Mouse (Mus musculus): ENCODE measurements around the gene 3425401B19Rik. TPM values are rescaled to one million over a fixed set of nuclear protein-coding genes. Genes with fewer than 3 reads are reported as not detected.

The 3425401B19Rik gene
- polyA plus RNA-seq, 1 experiment from 2014 or later: 0.06 TPM

DNA sequence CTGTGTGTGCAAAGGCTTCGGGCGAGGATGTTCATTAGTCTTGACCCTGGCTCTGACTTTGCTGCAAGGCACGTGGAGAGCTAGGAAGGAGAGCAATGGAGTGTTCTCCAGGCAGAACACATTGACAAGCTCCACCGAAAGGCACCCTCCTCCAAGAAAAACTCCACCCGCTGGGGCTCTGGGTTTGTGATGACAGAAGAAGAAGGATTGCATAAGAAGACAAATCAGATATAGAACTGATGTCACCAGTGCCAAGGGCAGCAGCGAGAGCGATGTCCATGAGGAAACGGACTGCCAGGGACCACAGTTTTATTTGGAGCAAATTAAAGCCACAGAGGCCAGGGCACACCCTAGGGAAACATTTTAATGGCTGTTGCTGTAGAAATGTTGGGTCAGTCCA, 12.7 kb upstream of the 3425401B19Rik start:
- no peaks in the 10 kb centered on the region for H3K9me3 ChIP-seq
- H3K27me3 ChIP-seq: no peaks in the 10 kb centered on the region
- H3K4me3 ChIP-seq: no peak overlapping the region
- ATAC-seq (ENCODE audit: low FRiP score, low read depth): no peak
- H3K36me3 ChIP-seq: no peaks in the 10 kb centered on the region
- H3K4me1 ChIP-seq: 0 out of 2 replicates have a peak, but pooled peaks cover 2% of the 10 kb centered on the region
- H3K4me2 ChIP-seq (replicated peaks): no peak overlapping the region
- WGBS: 89% methylated on average over 8 of the region's 8 CpGs
- no peak overlapping the region for H3K27ac ChIP-seq (replicated peaks)
- no peak overlapping the region for H3K9ac ChIP-seq (replicated peaks)

GRCm38 (mm10) chr14:32696344-32696743, 11.3 kb upstream of the 3425401B19Rik start:
- Histone ChIP-seq H3K9me3 (no peaks in the 10 kb centered on the region), H3K27ac (replicated peaks) (no peak overlapping the region), H3K36me3 (no peaks in the 10 kb centered on the region), H3K27me3 (no peaks in the 10 kb centered on the region), H3K4me1 (0 out of 2 replicates have a peak, but pooled peaks cover 2% of the 10 kb centered on the region), H3K4me2 (replicated peaks) (no peak overlapping the region), H3K4me3 (no peak overlapping the region), H3K9ac (replicated peaks) (no peak overlapping the region)
- ATAC-seq (ENCODE audit: low FRiP score, low read depth): no peak
- WGBS: 86% methylated on average over 2 of the region's 2 CpGs

DNA sequence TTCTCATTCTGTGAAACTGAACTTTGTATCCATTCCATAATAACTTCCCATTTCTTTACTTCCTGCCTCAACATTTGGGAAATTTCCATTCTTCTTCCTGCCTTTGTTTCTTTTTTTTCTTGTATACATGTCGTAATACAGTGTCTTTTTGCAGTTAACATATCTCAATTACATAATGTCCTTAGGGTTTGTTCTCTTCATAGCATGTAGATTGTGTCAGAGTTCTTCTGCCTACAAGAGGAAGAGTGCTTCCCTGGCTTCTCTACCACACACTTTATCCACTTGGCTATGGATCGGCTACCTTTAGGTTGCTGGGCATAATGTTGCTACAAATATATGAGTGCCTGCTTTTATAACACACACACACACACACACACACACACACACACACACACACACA, 10.8 kb upstream of the 3425401B19Rik start:
- Histone ChIP-seq H3K4me2 (replicated peaks) (no peak overlapping the region), H3K4me1 (0 out of 2 replicates have a peak, but pooled peaks cover 2% of the 10 kb centered on the region), H3K9ac (replicated peaks) (no peak overlapping the region), H3K36me3 (no peaks in the 10 kb centered on the region), H3K9me3 (no peaks in the 10 kb centered on the region), H3K4me3 (no peak overlapping the region), H3K27me3 (no peaks in the 10 kb centered on the region), H3K27ac (replicated peaks) (no peak overlapping the region)
- no peak for ATAC-seq (ENCODE audit: low FRiP score, low read depth)
- WGBS: 92% methylated on average over 2 of the region's 2 CpGs

DNA sequence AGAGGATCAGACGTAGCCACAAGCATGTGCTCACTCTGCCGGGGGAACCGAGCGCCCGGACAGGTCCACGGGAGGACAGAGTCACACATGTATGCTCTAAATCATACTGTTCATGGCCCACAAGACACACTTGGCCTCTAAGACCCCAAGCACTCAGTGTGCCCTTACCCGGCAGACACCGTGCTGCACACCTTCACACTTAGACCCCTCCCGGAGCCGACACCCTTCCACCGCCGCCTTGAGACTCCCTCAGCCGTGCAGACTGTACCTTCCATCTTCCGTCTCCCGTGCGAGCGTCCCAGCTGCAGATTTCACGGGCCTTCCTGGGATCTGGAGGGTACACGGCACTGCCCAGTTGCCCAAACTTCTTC, 373 bp downstream of the 3425401B19Rik start:
- H3K36me3 ChIP-seq: no peaks in the 10 kb centered on the region
- H3K27ac ChIP-seq (replicated peaks): no peak overlapping the region
- 84% methylated on average over 19 of the region's 19 CpGs for WGBS
- H3K4me2 ChIP-seq (replicated peaks): no peak overlapping the region
- peaks cover 10% of the 10 kb centered on the region; the same call in 1 of the 2 replicates for H3K27me3 ChIP-seq
- no peak overlapping the region for H3K4me3 ChIP-seq
- H3K9ac ChIP-seq (replicated peaks): no peak overlapping the region
- no peaks in the 10 kb centered on the region for H3K9me3 ChIP-seq
- no peak for ATAC-seq (ENCODE audit: low FRiP score, low read depth)
- peaks cover 11% of the 10 kb centered on the region for H3K4me1 ChIP-seq

GRCm38 (mm10) chr14:32683982-32684734, 935 bp downstream of the 3425401B19Rik start:
- WGBS: 56% methylated on average over 19 of the region's 19 CpGs
- Histone ChIP-seq H3K9me3 (no peaks in the 10 kb centered on the region), H3K36me3 (no peaks in the 10 kb centered on the region), H3K4me3 (no peak overlapping the region), H3K9ac (replicated peaks) (no peak overlapping the region), H3K4me2 (replicated peaks) (no peak overlapping the region), H3K4me1 (peaks cover 11% of the 10 kb centered on the region), H3K27me3 (peaks cover 10% of the 10 kb centered on the region; the same call in 1 of the 2 replicates), H3K27ac (replicated peaks) (0 out of 2 replicates have a peak overlapping the region, but pooled peaks have one; percentile 3)
- ATAC-seq (ENCODE audit: low FRiP score, low read depth): no peak

DNA sequence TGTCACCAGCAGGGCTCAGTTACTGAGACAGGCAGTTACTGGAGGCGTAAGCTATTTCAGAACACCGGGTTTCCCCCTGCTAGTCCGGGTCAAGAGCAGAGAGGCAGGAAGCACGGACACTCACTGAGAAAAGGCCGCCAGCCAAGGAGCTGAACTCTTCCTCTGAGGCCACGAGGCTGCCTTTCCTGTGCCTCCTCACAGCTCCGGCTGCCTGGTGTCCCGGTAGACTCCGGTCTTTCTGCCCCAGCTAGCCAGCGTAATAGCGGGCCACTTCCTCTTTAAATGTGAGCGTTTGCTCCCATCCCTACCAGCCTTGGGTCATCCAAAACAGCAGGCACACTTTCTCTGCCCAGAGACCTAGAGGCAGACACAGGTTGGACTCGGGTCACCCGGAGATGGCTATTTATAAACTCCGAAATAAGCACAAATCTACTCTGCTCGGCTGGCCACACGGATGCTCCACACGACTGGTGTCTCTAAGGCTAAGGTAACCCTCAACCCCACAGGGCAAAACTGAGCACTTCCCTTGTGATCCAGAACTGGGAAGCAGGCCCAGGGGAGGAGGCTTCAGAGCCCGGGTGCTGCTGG, 1.7 kb downstream of the 3425401B19Rik start:
- no peak for ATAC-seq (ENCODE audit: low FRiP score, low read depth)
- 63% methylated on average over 19 of the region's 19 CpGs for WGBS
- H3K27me3 ChIP-seq: peaks cover 14% of the 10 kb centered on the region
- H3K27ac ChIP-seq (replicated peaks): 0 out of 2 replicates have a peak overlapping the region, but pooled peaks have one; percentile 3
- no peak overlapping the region for H3K4me3 ChIP-seq
- peaks cover 11% of the 10 kb centered on the region for H3K4me1 ChIP-seq
- no peaks in the 10 kb centered on the region for H3K9me3 ChIP-seq
- no peaks in the 10 kb centered on the region for H3K36me3 ChIP-seq
- no peak overlapping the region for H3K9ac ChIP-seq (replicated peaks)
- H3K4me2 ChIP-seq (replicated peaks): no peak overlapping the region

DNA sequence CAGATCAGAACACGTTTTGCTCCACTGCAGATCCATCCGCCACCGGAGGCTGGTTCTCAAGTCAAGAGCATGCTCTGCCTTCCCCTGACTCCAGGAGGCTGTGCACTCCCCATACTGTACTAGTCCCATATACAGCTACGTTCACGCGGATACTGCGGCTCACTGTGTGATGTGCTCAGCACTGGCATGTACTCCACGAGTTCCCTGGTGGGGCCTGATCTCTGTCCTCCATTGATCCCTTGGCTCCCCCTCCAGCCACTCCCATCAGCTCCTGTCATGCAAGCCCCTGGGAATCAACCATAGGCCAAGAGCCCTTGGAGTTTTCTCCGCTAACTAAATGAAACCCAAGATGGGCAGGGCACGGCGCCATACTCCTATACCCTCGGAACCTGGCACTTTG, 2.6 kb downstream of the 3425401B19Rik start:
- peaks cover 11% of the 10 kb centered on the region for H3K4me1 ChIP-seq
- no peak overlapping the region for H3K27ac ChIP-seq (replicated peaks)
- no peak overlapping the region for H3K4me3 ChIP-seq
- peaks cover 17% of the 10 kb centered on the region for H3K27me3 ChIP-seq
- H3K36me3 ChIP-seq: no peaks in the 10 kb centered on the region
- whole genome bisulfite sequencing: 92% methylated on average over 12 of the region's 12 CpGs
- H3K4me2 ChIP-seq (replicated peaks): no peak overlapping the region
- no peak for ATAC-seq (ENCODE audit: low FRiP score, low read depth)
- no peak overlapping the region for H3K9ac ChIP-seq (replicated peaks)
- no peaks in the 10 kb centered on the region for H3K9me3 ChIP-seq

DNA sequence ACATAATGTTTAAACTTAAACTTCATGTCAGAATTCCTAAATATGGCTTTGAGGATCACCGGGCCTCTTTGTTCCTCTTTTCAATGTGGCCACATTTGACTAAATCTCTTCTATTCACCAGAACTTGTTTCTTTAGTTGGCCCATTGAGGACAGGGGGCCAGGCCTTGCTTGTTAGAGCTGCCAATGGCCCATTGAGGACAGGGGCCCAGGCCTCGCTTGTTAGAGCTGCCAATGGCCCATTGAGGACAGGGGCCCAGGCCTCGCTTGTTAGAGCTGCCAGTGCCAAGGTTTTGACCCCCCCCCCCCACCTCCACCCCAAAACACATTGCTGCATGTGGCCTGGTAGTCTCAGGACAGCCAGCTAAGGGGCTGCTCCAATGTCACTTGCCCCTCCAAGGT, 3.5 kb downstream of the 3425401B19Rik start:
- Histone ChIP-seq H3K9me3 (no peaks in the 10 kb centered on the region), H3K4me2 (replicated peaks) (no peak overlapping the region), H3K4me1 (peaks cover 11% of the 10 kb centered on the region), H3K27ac (replicated peaks) (no peak overlapping the region), H3K4me3 (no peak overlapping the region), H3K36me3 (no peaks in the 10 kb centered on the region), H3K27me3 (peaks cover 17% of the 10 kb centered on the region), H3K9ac (replicated peaks) (no peak overlapping the region)
- no peak for ATAC-seq (ENCODE audit: low FRiP score, low read depth)
- WGBS: 58% methylated on average over 3 of the region's 3 CpGs

DNA sequence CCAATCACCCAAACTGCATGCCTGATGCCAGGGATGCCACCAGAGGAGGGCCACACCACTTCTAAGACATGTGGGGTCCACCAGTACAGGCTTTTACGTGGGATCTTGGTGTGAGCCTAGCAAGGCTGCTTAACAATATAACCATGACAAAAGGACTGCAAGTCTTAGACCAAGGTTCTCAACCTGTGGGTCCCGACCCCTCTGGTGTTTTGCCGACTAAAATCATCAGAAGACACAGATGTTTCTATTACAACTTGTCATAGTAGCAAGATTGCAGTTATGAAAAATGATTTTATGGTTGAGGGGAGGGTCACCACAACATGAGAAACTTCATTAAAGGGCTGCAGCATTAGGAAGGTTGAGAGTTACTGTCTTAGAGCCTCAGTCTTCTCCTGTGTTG, 6.5 kb downstream of the 3425401B19Rik start:
- H3K4me2 ChIP-seq (replicated peaks): no peak overlapping the region
- no peak for ATAC-seq (ENCODE audit: low FRiP score, low read depth)
- no peaks in the 10 kb centered on the region for H3K36me3 ChIP-seq
- H3K9me3 ChIP-seq: no peaks in the 10 kb centered on the region
- H3K27me3 ChIP-seq: peaks cover 17% of the 10 kb centered on the region
- H3K9ac ChIP-seq (replicated peaks): no peak overlapping the region
- no peak overlapping the region for H3K27ac ChIP-seq (replicated peaks)
- WGBS: 71% methylated on average over 3 of the region's 3 CpGs
- H3K4me1 ChIP-seq: peaks cover 7% of the 10 kb centered on the region
- no peak overlapping the region for H3K4me3 ChIP-seq

DNA sequence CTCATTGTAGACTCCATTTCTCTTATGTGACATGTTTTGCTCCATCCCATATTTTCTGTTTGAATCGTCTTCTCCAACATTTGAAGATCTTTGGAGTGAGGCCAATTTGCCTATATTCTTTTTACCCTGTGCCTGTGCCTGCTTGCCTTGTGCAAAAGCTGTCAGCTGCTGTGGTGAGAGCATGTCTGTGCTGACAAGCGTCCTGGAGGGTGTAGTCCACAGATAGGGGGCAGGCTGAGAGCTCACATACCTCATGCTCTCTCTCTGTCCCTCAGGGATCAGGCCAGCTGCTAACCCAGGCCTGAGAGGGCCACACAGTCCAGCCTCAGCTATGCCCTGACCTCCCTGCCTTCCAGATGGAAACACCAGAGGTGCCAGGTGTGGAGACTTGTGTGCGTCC, 11.9 kb downstream of the 3425401B19Rik start:
- Histone ChIP-seq H3K4me1 (no peaks in the 10 kb centered on the region), H3K27ac (replicated peaks) (no peak overlapping the region), H3K9ac (replicated peaks) (no peak overlapping the region), H3K4me2 (replicated peaks) (no peak overlapping the region), H3K9me3 (no peaks in the 10 kb centered on the region), H3K27me3 (peaks cover 2% of the 10 kb centered on the region; the same call in 1 of the 2 replicates), H3K36me3 (no peaks in the 10 kb centered on the region), H3K4me3 (no peak overlapping the region)
- ATAC-seq (ENCODE audit: low FRiP score, low read depth): no peak
- WGBS: 64% methylated on average over 3 of the region's 3 CpGs

DNA sequence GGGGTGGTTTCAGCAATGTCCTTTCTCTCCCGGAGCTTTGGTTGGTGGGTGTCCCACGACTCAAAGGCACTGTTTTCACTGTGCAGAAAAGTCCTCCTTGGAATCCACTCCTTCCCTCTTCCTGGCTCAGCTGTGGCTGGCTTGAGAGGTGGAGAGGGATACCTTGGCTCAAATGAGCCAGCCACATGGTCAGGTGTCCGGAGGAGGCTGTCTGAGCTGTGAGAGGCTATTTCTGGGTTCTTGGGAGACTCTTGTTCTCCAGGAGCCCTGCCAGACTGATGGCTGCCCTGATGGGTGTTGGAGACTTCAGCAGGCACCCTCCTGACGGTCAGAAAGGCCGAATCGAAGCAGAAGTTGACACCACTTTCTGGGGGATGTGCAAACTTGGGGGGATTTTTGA, 22.0 kb downstream of the 3425401B19Rik start:
- no peaks in the 10 kb centered on the region for H3K27me3 ChIP-seq
- no peak overlapping the region for H3K27ac ChIP-seq (replicated peaks)
- ATAC-seq (ENCODE audit: low FRiP score, low read depth): no peak
- H3K9ac ChIP-seq (replicated peaks): no peak overlapping the region
- H3K4me2 ChIP-seq (replicated peaks): no peak overlapping the region
- no peak overlapping the region for H3K4me3 ChIP-seq
- H3K36me3 ChIP-seq: no peaks in the 10 kb centered on the region
- WGBS: 92% methylated on average over 6 of the region's 6 CpGs
- H3K9me3 ChIP-seq: no peaks in the 10 kb centered on the region
- H3K4me1 ChIP-seq: no peaks in the 10 kb centered on the region

DNA sequence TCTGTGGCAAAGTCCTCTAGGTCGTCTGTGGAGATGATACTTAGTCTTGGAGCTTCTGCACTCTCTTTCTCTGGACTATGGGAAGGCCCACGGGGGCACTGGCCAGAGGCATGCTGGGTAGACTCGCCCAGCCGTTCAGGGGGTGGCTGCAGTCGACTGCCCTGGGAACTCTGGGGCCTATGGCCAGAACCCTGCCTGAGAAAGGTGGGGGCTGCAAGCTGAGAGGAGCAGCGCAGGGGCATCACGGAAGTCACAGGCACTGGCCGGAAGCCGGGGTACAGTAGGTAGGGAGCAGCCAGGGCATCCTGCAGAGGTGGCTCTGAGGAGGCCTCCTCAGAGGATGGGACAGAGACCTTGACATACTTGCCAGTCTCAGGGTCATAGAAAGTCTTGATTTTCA, 25.3 kb downstream of the 3425401B19Rik start:
- H3K36me3 ChIP-seq: no peaks in the 10 kb centered on the region
- H3K27me3 ChIP-seq: no peaks in the 10 kb centered on the region
- 79% methylated on average over 9 of the region's 9 CpGs for WGBS
- no peak overlapping the region for H3K4me2 ChIP-seq (replicated peaks)
- H3K27ac ChIP-seq (replicated peaks): no peak overlapping the region
- no peak for ATAC-seq (ENCODE audit: low FRiP score, low read depth)
- H3K4me1 ChIP-seq: no peaks in the 10 kb centered on the region
- no peak overlapping the region for H3K4me3 ChIP-seq
- H3K9ac ChIP-seq (replicated peaks): no peak overlapping the region
- no peaks in the 10 kb centered on the region for H3K9me3 ChIP-seq
